Mouse (Mus musculus): Measurements from ENCODE around the gene Klk10.

Klk10 gene

DNA sequence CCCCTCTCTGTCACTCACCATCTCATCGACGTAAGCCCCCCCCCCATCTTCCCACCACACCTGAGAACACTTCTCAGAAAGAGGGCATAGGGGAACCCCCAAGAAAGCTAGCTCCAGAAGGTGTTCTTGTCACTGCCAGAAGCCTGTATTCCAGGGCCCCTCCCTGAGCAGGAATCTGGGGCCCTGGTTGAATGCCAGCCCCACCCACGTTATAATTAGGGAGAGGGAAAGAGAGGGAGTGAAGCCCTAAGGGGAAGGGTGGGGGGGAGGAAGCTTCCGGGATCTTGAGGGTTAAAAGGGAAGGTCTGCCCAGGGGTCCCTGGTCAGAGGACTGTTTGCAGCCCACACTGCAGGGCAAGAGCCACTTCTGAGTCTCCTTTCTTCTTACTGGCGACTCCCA is at the start of gene Klk10:
Klk10 (plus strand) TSS at position 290 of the 400 bp plus-strand sequence.
- in situ Hi-C loops (cut with MboI, MseI): no loop called here

DNA sequence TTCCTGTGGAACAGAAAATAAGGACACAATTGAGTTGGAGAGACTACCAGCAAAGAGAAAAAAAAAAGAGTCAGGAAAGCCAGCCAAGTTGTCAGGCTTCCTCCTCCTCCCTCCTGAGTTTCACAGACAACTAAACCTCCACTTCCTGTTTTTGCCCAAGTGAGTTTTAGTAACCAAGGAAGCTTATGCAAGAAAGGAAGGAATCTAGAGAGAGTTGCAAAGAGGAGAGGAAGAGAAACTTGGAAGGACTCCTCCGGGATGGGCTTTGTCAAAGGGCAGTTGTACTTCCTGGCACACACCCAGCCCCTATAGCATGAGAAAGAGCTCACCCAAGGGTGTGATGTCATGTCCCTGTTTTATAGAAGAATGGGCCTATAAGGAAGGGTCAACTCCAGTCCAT is 33.0 kb upstream of the Klk10 start:
- in situ Hi-C loops (cut with MboI, MseI): no loop called here

DNA sequence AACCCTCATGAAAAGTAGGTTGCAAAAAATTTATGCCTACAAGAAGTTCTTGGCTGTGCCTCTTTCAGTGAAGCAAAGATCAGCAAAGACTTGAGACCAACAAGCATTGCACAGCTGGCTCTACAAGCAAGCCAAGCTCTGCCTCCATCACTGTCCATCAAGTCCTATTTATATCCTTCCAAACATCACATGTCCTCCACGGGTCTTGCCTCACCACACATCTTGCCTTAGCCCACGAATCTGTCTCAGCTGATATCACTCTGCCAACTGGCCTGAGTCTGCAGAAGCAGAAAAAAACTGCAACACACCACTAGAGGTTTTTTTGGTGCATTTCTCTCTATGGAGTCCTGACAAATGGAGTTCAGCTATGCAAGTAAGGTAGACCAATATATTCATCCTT is 28.0 kb upstream of the Klk10 start:
- in situ Hi-C loops (cut with MboI, MseI): no loop called here

DNA sequence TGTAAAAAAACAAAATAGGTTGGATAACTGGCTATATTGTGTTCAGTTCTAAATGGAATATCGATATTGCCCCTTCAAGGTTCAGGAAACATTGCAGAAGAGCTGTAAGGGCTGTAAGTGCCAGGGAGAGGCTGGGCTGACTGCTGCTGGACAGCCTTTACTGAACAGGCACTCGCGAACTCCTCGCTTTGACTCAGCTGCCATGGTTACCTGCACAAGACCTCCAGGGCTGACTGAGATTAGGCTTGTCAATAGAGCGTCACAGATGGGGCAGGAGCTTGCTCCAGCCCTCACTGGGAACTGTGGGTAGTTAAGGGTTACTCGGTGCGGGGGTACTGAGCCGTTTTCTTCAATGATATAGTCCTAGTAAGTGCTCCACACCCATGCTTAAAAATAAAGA is 14.4 kb upstream of the Klk10 start:
- in situ Hi-C loops (cut with MboI, MseI): no loop called here

DNA sequence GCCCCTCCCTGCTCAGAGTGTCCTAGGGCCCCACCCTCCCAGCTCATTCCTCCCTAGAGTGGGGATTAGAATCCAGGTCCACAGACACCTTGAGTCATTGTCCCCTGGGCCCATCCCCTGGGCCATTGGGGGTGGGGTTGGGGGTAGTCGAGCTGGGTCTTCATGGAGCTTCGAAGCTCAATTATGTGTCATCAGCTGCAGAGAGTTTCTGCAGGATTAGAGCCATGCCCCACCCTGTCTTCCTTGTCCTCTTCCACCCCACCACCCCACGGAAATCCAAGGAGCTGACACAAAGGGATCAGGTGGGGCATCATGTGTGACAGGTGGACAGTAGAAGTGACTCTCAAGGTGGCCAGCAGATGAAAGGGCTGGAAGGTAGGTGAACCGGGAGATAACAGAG is 12.2 kb upstream of the Klk10 start, which contains the start of gene Klk12:
Klk12 (plus strand) TSS at position 301 of the 400 bp plus-strand sequence.
- in situ Hi-C loops (cut with MboI, MseI): no loop called here

DNA sequence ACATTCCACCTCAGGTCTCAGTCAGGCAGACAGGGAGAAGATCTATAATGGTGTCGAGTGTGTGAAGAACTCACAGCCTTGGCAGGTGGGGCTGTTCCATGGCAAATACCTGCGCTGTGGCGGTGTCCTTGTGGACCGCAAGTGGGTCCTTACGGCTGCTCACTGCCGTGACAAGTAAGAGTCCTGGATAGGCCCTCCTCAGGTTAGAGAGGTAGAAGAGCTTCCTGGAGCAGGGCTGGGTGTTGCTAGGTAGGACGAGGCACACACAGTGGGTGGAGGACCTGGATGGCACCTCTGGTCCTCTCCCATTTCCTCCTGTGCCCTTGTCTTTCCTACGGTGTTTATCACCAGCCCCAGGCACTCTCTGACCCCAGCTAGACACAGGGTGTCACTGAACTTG is 11.2 kb upstream of the Klk10 start:
- in situ Hi-C loops (cut with MboI, MseI): no loop called here

DNA sequence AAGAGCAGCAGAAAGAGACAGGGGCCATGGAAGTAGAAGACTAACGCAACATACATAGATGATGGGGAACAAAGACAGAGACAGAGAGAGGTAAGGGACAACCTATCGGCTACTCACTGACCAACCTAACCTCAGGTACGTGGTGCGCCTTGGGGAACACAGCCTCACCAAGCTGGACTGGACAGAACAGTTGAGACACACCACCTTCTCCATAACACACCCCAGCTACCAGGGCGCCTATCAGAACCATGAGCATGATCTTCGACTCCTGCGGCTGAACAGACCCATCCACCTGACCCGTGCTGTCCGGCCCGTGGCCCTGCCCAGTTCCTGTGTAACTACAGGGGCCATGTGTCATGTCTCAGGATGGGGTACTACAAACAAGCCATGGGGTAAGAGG is 10.1 kb upstream of the Klk10 start:
- in situ Hi-C loops (cut with MboI, MseI): no loop called here

DNA sequence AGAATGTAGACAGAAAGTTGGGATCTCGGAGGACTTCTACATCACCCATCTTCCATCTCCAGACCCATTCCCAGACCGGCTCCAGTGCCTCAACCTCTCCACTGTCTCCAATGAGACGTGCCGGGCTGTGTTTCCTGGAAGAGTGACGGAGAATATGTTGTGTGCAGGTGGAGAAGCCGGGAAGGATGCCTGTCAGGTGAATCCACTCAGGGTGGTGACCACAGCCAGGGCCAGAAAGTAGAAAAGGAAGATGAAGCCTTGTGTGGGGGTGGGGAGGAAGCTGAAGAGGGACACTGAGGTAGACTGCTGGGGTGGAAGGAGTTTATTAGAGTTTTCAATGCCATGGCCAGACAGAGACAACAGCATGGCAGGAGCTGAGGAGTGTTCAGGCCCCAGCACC is 8.9 kb upstream of the Klk10 start:
- in situ Hi-C loops (cut with MboI, MseI): no loop called here

DNA sequence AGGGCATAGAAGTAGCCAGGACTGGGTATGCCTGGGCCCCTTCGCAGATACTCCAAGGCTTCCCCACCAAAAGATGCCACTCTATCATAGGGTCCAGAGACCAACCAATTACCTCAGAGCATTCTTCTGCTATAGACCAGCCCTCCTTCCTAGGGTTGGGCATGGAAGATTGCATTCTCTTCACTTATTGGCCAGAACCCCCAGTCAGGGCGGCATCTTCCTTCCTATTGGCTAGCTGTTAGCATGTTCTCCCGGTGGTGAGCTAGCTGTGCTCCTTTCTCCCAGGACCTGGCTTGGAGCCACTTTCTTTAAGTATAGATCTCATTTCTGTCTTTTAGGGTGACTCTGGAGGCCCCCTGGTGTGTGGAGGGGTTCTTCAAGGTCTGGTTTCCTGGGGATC is 7.9 kb upstream of the Klk10 start:
- in situ Hi-C loops (cut with MboI, MseI): no loop called here

- in situ Hi-C loops (cut with MboI, MseI): no loop called here
These were observed 6.5 kb upstream of the Klk10 start, which contains the start of gene Klk11 for GRCm38 (mm10) chr7:43774364-43774763. Gene Klk11 (plus strand): TSS chr7:43774604.

DNA sequence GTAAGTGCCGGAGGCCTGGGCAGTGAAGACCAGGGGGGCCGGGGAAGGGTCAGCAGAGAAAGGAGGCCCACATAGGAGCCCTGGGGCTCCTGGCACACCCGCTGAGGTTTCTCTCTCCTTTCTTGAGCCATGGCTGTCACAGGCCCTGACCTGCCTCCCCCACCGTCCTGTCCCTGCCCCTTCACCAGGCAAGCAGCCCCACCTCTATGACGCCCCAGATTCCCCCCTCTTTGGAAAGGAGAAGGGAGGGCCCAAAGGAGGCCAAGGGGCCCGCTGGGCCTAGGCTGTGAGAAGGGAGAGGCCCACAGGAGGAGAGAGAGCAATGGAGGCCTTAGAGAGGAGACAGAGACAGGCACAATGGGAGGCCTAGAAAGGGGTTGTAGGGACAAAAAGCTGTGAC is 6.0 kb upstream of the Klk10 start:
- in situ Hi-C loops (cut with MboI, MseI): no loop called here

- in situ Hi-C loops (cut with MboI, MseI): no loop called here
These were observed 5.4 kb upstream of the Klk10 start for GRCm38 (mm10) chr7:43775311-43776057.

- in situ Hi-C loops (cut with MboI, MseI): no loop called here
These were observed 4.3 kb upstream of the Klk10 start for GRCm38 (mm10) chr7:43776506-43776905.

DNA sequence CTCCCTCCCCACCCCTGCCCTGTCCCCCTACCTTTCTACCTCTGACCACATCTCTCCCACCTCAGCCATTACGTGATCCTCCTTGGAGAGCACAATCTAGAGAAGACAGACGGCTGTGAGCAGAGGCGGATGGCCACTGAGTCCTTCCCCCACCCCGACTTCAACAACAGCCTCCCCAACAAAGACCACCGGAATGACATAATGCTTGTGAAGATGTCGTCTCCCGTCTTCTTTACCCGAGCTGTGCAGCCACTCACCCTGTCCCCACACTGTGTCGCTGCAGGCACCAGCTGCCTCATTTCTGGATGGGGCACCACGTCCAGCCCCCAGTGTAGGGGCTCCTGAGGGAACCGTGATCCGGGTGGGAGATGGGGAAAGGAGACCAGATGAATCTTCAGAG is 3.4 kb upstream of the Klk10 start:
- in situ Hi-C loops (cut with MboI, MseI): no loop called here

DNA sequence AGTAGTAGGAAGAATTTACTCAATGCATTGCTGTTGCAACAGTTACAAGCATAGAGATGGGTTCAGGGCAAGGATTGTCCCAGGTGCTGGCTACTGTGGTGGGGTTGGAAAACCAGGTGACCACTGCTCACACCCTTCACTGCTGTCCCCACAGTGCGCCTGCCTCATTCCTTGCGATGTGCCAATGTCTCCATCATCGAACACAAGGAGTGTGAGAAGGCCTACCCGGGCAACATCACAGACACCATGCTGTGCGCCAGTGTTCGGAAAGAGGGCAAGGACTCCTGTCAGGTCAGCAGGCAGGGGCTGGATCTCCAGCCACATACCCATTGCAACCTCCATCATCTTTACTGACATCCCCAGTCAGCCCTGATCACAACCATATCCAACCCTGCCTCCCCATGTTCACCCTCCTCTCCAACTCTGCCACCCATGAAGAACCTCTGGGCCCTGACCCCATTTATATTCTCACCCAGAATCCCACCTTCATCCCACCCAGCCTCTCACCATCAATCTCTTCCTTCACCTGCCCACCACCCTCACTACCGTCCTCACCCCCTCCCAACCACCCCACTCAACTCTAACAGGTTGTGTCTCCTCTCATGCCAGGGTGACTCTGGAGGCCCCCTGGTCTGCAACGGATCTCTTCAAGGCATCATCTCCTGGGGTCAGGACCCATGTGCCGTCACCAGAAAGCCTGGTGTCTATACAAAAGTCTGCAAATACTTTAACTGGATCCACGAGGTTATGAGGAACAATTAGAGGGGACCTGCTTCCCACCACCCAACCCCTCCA is 2.5 kb upstream of the Klk10 start:
- in situ Hi-C loops (cut with MboI, MseI): no loop called here

DNA sequence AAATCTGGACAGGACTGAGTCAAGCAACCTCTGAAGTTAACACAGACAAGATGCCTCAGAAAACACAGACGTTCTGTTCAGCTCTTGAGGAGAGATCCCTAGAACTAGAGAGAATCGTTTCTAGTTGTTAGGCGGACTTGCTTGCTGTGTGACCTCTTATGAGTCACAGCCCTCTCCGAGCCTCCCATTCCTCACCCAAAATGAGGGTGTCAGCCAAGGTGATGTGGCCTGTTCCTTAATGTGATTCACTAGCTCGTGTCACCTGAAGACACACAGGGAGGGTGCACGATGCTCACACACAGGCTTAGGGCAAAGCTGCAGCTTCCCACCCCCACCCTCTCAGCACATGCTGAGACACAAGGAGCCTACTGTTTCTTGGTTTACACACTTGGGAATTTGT is 594 bp upstream of the Klk10 start:
- in situ Hi-C loops (cut with MboI, MseI): no loop called here

GRCm38 (mm10) chr7:43781541-43781940 is 706 bp downstream of the Klk10 start:
- in situ Hi-C loops (cut with MboI, MseI): no loop called here

- in situ Hi-C loops (cut with MboI, MseI): no loop called here
These were observed 1.7 kb downstream of the Klk10 start for GRCm38 (mm10) chr7:43782275-43783265.

DNA sequence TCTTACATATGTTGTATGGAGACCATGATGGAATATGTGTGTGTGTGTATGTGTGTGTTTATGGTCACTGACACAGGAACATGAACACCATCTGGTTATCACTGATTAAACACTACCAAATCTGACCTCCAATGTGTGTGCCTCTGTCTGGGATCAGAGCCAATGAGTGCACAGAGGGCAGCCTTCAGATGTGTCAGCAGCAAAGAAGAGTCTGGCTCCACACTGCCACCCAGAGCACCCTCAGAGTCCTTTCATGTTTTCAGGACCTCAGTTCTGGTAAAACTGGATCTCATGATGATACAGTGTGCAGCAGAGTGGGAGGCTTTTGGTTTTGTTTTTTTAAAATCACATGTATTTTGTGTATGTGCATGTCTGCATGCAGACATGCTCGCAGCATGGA is 4.5 kb downstream of the Klk10 start:
- in situ Hi-C loops (cut with MboI, MseI): no loop called here

GRCm38 (mm10) chr7:43788096-43788495 is 7.3 kb downstream of the Klk10 start:
- in situ Hi-C loops (cut with MboI, MseI): no loop called here

- in situ Hi-C loops (cut with MboI, MseI): no loop called here
These were observed 8.5 kb downstream of the Klk10 start for GRCm38 (mm10) chr7:43789295-43789694.

- in situ Hi-C loops (cut with MboI, MseI): no loop called here
These were observed 10.8 kb downstream of the Klk10 start, which contains the start of gene Klk9 for GRCm38 (mm10) chr7:43791591-43791990. Gene Klk9 (plus strand): TSS chr7:43791891.

Data from T-helper 1 cell (primary cell).